Mouse (Mus musculus) thymus, adult 2 months (tissue): Measurements from ENCODE around the gene Cog5.

Source experiments
- CTCF ChIP-seq: fragments of 200-500 bp; IDR thresholded peaks from 2 replicates; pipeline ENCODE4 v1.5.1; 2012; ENCODE audit warnings: mild to moderate bottlenecking, control low read depth, low read length, moderate library complexity, borderline replicate concordance; ENCODE audit not compliant: control insufficient read depth, poor library complexity, insufficient read depth; ENCODE audit errors: extremely low read depth
- POLR2A ChIP-seq: fragments of 200-500 bp; IDR thresholded peaks from 2 replicates; pipeline ENCODE4 v1.6.1; 2012; ENCODE audit warnings: mild to moderate bottlenecking, low read length, control low read depth, moderate library complexity; ENCODE audit not compliant: control insufficient read depth, poor library complexity, insufficient read depth; ENCODE audit errors: extremely low read depth

DNA sequence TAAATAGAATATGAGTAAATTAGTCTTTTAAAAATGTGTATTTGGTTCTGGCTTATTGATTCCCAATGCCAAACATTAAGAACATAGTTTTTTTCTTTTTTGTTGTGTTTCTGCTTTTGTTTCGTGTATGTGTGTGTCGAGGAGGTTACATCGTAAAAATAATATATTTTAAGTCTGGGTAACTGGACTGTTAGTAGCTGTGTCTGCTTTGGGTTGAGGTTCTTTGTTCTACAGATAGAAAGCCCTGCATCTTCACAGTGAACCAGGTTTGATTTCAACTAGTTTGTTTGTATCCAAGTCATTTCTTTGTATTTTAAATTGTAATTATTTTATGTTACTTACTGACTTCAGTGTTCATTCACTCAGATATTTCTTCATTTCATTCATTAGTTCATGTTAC, 59.4 kb downstream of the Cog5 start:
- TF ChIP-seq POLR2A: no peak
- no peak for TF ChIP-seq CTCF
